Mouse (Mus musculus) midbrain, postnatal 0 days (tissue): Measurements from ENCODE around the gene Vipr1. TPM values are rescaled to one million over a fixed set of nuclear protein-coding genes. Genes with fewer than 3 reads are reported as not detected.

Experiments used
- ATAC-seq: fragments of 200-750 bp; cut with Nextera tagmentation; 2 replicates; pipeline ENCODE4 v1.8.0; 2017; ENCODE audit warnings: moderate number of reproducible peaks, mild to moderate bottlenecking, moderate TSS enrichment, moderate library complexity; ENCODE audit not compliant: low FRiP score
- DNase-seq: peaks from one replicate; pipeline ENCODE4 v3.0.0-alpha.2; 2015; ENCODE audit warnings: low spot score
- H3K27ac ChIP-seq: fragments of 300-500 bp; sonication (generic); 2 replicates; pipeline ENCODE4 v1.5.1; 2014; ENCODE audit warnings: low read depth, mild to moderate bottlenecking, low read length, mixed read lengths
- H3K27me3 ChIP-seq: fragments of 300-500 bp; sonication (generic); 2 replicates; pipeline ENCODE4 v1.6.1; 2014; ENCODE audit warnings: low read length, control low read depth, mixed read lengths; ENCODE audit not compliant: insufficient read depth
- H3K36me3 ChIP-seq: fragments of 300-500 bp; sonication (generic); 2 replicates; pipeline ENCODE4 v1.6.1; 2014; ENCODE audit warnings: low read length, control low read depth, mixed read lengths; ENCODE audit not compliant: insufficient read depth
- H3K4me1 ChIP-seq: fragments of 300-500 bp; sonication (generic); 2 replicates; pipeline ENCODE4 v1.6.1; 2014; ENCODE audit warnings: mild to moderate bottlenecking, control low read depth, antibody characterized with exemption, low read length, mixed read lengths; ENCODE audit not compliant: insufficient read depth
- H3K4me2 ChIP-seq: fragments of 300-500 bp; sonication (generic); 2 replicates; pipeline ENCODE4 v1.6.1; 2014; ENCODE audit warnings: low read depth, mild to moderate bottlenecking, low read length, mixed read lengths; ENCODE audit not compliant: poor library complexity, severe bottlenecking
- H3K4me3 ChIP-seq: fragments of 300-500 bp; sonication (generic); 2 replicates; pipeline ENCODE4 v1.5.1; 2014; ENCODE audit warnings: low read depth, mild to moderate bottlenecking, low read length, moderate library complexity
- H3K9ac ChIP-seq: fragments of 300-500 bp; sonication (generic); replicated peaks from 2 replicates; pipeline ENCODE4 v1.6.1; 2014; ENCODE audit warnings: mild to moderate bottlenecking, low read length, moderate library complexity, mixed read lengths; ENCODE audit not compliant: poor library complexity, severe bottlenecking
- H3K9me3 ChIP-seq: fragments of 300-500 bp; sonication (generic); 2 replicates; pipeline ENCODE4 v1.6.1; 2016; ENCODE audit warnings: low read length, control low read depth
- CTCF ChIP-seq: IDR thresholded peaks from 2 replicates; pipeline ENCODE4 v1.5.1; 2016; ENCODE audit warnings: antibody characterized with exemption, mild to moderate bottlenecking
- WGBS: fragments of 180-500 bp; shearing (Covaris S2); extraction: QIAGEN DNeasy Blood & Tissue Kit; methylation state at CpG from one replicate; pipeline ENCODE4 v1.1.7; 2014; 5-methylcytosine and 5-hydroxymethylcytosine counted together
- polyA plus RNA-seq: library from polyadenylated mRNA; unstranded; fragments of >200 nt; fragmentation: Nextera tagmentation; extraction: Ambion mirVana; gene quantifications from 2 replicates; pipeline ENCODE4 v1.2.1, GENCODE M21; 2015
- total RNA-seq: library from RNA; depleted of rRNA; stranded (reverse); fragments of >200 nt; gene quantifications from 2 replicates; pipeline ENCODE4 v1.2.3, GENCODE M21; 2014

The Vipr1 gene
- total and polyA plus RNA-seq, 2 experiments from 2014 or later = 0.26 to 0.82 TPM

- H3K4me2 ChIP-seq = no peak overlapping the region
- WGBS = 75% methylated on average over 6 of the region's 6 CpGs
- DNase-seq (no peak), ATAC-seq (no peak)
- no peaks in the 10 kb centered on the region for H3K27me3 ChIP-seq
- no peaks in the 10 kb centered on the region for H3K4me1 ChIP-seq
- H3K4me3 ChIP-seq = no peak overlapping the region
- peaks cover 3% of the 10 kb centered on the region; the same call in 1 of the 2 replicates for H3K36me3 ChIP-seq
- no peaks in the 10 kb centered on the region for H3K9me3 ChIP-seq
- no peak overlapping the region for H3K27ac ChIP-seq
- no peak overlapping the region for H3K9ac ChIP-seq
- TF ChIP-seq CTCF = no peak
Observed at GRCm38 (mm10) chr9:121609381-121609780, 33.1 kb upstream of the Vipr1 start.

GRCm38 (mm10) chr9:121613192-121613591, 29.3 kb upstream of the Vipr1 start:
- DNase-seq = no peak
- H3K4me3 ChIP-seq = no peak overlapping the region
- no peak for TF ChIP-seq CTCF
- no peaks in the 10 kb centered on the region for H3K4me1 ChIP-seq
- WGBS = 71% methylated on average over 5 of the region's 5 CpGs
- ATAC-seq = no peak
- no peaks in the 10 kb centered on the region for H3K9me3 ChIP-seq
- no peaks in the 10 kb centered on the region for H3K27me3 ChIP-seq
- peaks cover 8% of the 10 kb centered on the region; the same call in 1 of the 2 replicates for H3K36me3 ChIP-seq
- H3K27ac ChIP-seq = no peak overlapping the region
- H3K9ac ChIP-seq = no peak overlapping the region
- no peak overlapping the region for H3K4me2 ChIP-seq

- no peak for TF ChIP-seq CTCF
- no peak for ATAC-seq
- no peaks in the 10 kb centered on the region for H3K4me1 ChIP-seq
Observed at GRCm38 (mm10) chr9:121614241-121614757, 28.2 kb upstream of the Vipr1 start.

GRCm38 (mm10) chr9:121616471-121616870, 26.0 kb upstream of the Vipr1 start:
- no peak overlapping the region for H3K4me2 ChIP-seq
- 54% methylated on average over 3 of the region's 3 CpGs for WGBS
- H3K9ac ChIP-seq = no peak overlapping the region
- DNase-seq (no peak), ATAC-seq (0 out of 2 replicates have a peak, but pooled peaks have one; percentile 23)
- H3K4me1 ChIP-seq = no peaks in the 10 kb centered on the region
- peaks cover 8% of the 10 kb centered on the region; the same call in 1 of the 2 replicates for H3K36me3 ChIP-seq
- H3K27me3 ChIP-seq = no peaks in the 10 kb centered on the region
- H3K9me3 ChIP-seq = no peaks in the 10 kb centered on the region
- no peak overlapping the region for H3K4me3 ChIP-seq
- peak; percentile 41 for TF ChIP-seq CTCF
- no peak overlapping the region for H3K27ac ChIP-seq

More at GRCm38 (mm10) chr9:121614241-121614757, 28.2 kb upstream of the Vipr1 start:
- no peak overlapping the region for H3K4me2 ChIP-seq
- H3K9ac ChIP-seq = no peak overlapping the region
- peaks cover 8% of the 10 kb centered on the region; the same call in 1 of the 2 replicates for H3K36me3 ChIP-seq
- no peak for DNase-seq
- H3K27me3 ChIP-seq = no peaks in the 10 kb centered on the region
- H3K27ac ChIP-seq = no peak overlapping the region
- H3K9me3 ChIP-seq = no peaks in the 10 kb centered on the region
- H3K4me3 ChIP-seq = no peak overlapping the region

GRCm38 (mm10) chr9:121619441-121619840, 23.1 kb upstream of the Vipr1 start:
- DNase-seq (no peak), ATAC-seq (no peak)
- H3K9ac ChIP-seq = no peak overlapping the region

GRCm38 (mm10) chr9:121623235-121623634, 19.3 kb upstream of the Vipr1 start:
- WGBS = 82% methylated on average over 4 of the region's 4 CpGs
- TF ChIP-seq CTCF = no peak

More at GRCm38 (mm10) chr9:121619441-121619840, 23.1 kb upstream of the Vipr1 start:
- 44% methylated on average over 7 of the region's 7 CpGs for WGBS
- Histone ChIP-seq H3K27ac (no peak overlapping the region), H3K4me2 (no peak overlapping the region), H3K4me3 (no peak overlapping the region), H3K36me3 (peaks cover 5% of the 10 kb centered on the region; the same call in 1 of the 2 replicates), H3K27me3 (no peaks in the 10 kb centered on the region), H3K4me1 (no peaks in the 10 kb centered on the region), H3K9me3 (no peaks in the 10 kb centered on the region)
- no peak for TF ChIP-seq CTCF

More at GRCm38 (mm10) chr9:121623235-121623634, 19.3 kb upstream of the Vipr1 start:
- Histone ChIP-seq H3K9ac (no peak overlapping the region), H3K27ac (no peak overlapping the region), H3K9me3 (no peaks in the 10 kb centered on the region), H3K4me3 (no peak overlapping the region), H3K4me1 (no peaks in the 10 kb centered on the region), H3K36me3 (no peaks in the 10 kb centered on the region), H3K4me2 (no peak overlapping the region), H3K27me3 (no peaks in the 10 kb centered on the region)
- ATAC-seq = no peak
- no peak for DNase-seq
